Mouse (Mus musculus): Measurements from ENCODE around the gene Tbc1d12. TPM values are rescaled to one million over a fixed set of nuclear protein-coding genes. Genes with fewer than 3 reads are reported as not detected.
A peak's percentile ranks its signal among the peaks of the same experiment; 100 is the strongest.
"Not testable (repeated sequence)": the region's sequence is repeated elsewhere in the genome, so short reads cannot be mapped to it uniquely, and the experiment has no call there.

Gene Tbc1d12
- polyA plus RNA-seq, 1 experiment from 2014 or later: 3.3 TPM

- no peaks in the 10 kb centered on the region for H3K27me3 ChIP-seq (ENCODE audit: insufficient read depth, low read length)
- peak overlapping the region; percentile 92 for H3K27ac ChIP-seq
- no peaks in the 10 kb centered on the region for H3K36me3 ChIP-seq (ENCODE audit: insufficient read depth, low read length)
- DNase-seq (ENCODE audit: low spot score) (peak; percentile 78), ATAC-seq (replicated peaks; ENCODE audit: low FRiP score, low read depth) (peak; percentile 70)
- peak overlapping the region; percentile 78 for H3K4me3 ChIP-seq (replicated peaks; ENCODE audit: low read depth, low read length)
- peak overlapping the region; percentile 83 for H3K9ac ChIP-seq (ENCODE audit: low read depth, low read length)
- WGBS: 0% methylated on average over 54 of the region's 54 CpGs
- peak overlapping the region; percentile 68 for H3K4me2 ChIP-seq (ENCODE audit: low read length)
- no peaks in the 10 kb centered on the region for H3K9me3 ChIP-seq (replicated peaks; ENCODE audit: low read length)
- no peaks in the 10 kb centered on the region; the same call in 1 of the 2 replicates for H3K4me1 ChIP-seq (replicated peaks; ENCODE audit: insufficient read depth, low read length)
- TF ChIP-seq CTCF (IDR thresholded peaks at IDR 0.05; ENCODE audit: low read depth): no peak
Measured at GRCm38 (mm10) chr19:38837171-38837641, 827 bp downstream of the Tbc1d12 start.

- H3K4me2 ChIP-seq (ENCODE audit: low read length): no peak overlapping the region
- no peaks in the 10 kb centered on the region for H3K9me3 ChIP-seq (replicated peaks; ENCODE audit: low read length)
- no peak for DNase-seq (ENCODE audit: low spot score)
- H3K27me3 ChIP-seq (ENCODE audit: insufficient read depth, low read length): no peaks in the 10 kb centered on the region
- no peak for TF ChIP-seq CTCF (IDR thresholded peaks at IDR 0.05; ENCODE audit: low read depth)
- H3K27ac ChIP-seq: no peak overlapping the region
- H3K4me3 ChIP-seq (replicated peaks; ENCODE audit: low read depth, low read length): no peak overlapping the region
- H3K36me3 ChIP-seq (ENCODE audit: insufficient read depth, low read length): no peaks in the 10 kb centered on the region
- no peak for ATAC-seq (replicated peaks; ENCODE audit: low FRiP score, low read depth)
- no peaks in the 10 kb centered on the region for H3K4me1 ChIP-seq (replicated peaks; ENCODE audit: insufficient read depth, low read length)
- no peak overlapping the region for H3K9ac ChIP-seq (ENCODE audit: low read depth, low read length)
- 81% methylated on average over 5 of the region's 5 CpGs for WGBS
Measured at GRCm38 (mm10) chr19:38844817-38845216, 8.4 kb downstream of the Tbc1d12 start.

GRCm38 (mm10) chr19:38846373-38846772 is 10.0 kb downstream of the Tbc1d12 start:
- no peak overlapping the region for H3K9ac ChIP-seq (ENCODE audit: low read depth, low read length)
- peak; percentile 14 for DNase-seq (ENCODE audit: low spot score)
- ATAC-seq (replicated peaks; ENCODE audit: low FRiP score, low read depth): no peak
- no peak for TF ChIP-seq CTCF (IDR thresholded peaks at IDR 0.05; ENCODE audit: low read depth)
- H3K4me2 ChIP-seq (ENCODE audit: low read length): no peak overlapping the region
- H3K4me3 ChIP-seq (replicated peaks; ENCODE audit: low read depth, low read length): no peak overlapping the region
- no peak overlapping the region for H3K27ac ChIP-seq
- no peaks in the 10 kb centered on the region for H3K4me1 ChIP-seq (replicated peaks; ENCODE audit: insufficient read depth, low read length)
- no peaks in the 10 kb centered on the region for H3K36me3 ChIP-seq (ENCODE audit: insufficient read depth, low read length)
- no peaks in the 10 kb centered on the region for H3K9me3 ChIP-seq (replicated peaks; ENCODE audit: low read length)
- H3K27me3 ChIP-seq (ENCODE audit: insufficient read depth, low read length): no peaks in the 10 kb centered on the region
- 64% methylated on average over 2 of the region's 2 CpGs for WGBS

GRCm38 (mm10) chr19:38858224-38858623 is 21.8 kb downstream of the Tbc1d12 start:
- Histone ChIP-seq H3K36me3 (ENCODE audit: insufficient read depth, low read length) (0 out of 2 replicates have a peak, but pooled peaks cover 2% of the 10 kb centered on the region), H3K9me3 (replicated peaks; ENCODE audit: low read length) (no peaks in the 10 kb centered on the region), H3K4me1 (replicated peaks; ENCODE audit: insufficient read depth, low read length) (no peaks in the 10 kb centered on the region), H3K27me3 (ENCODE audit: insufficient read depth, low read length) (no peaks in the 10 kb centered on the region), H3K4me2 (ENCODE audit: low read length) (no peak overlapping the region), H3K9ac (ENCODE audit: low read depth, low read length) (no peak overlapping the region), H3K27ac (no peak overlapping the region), H3K4me3 (replicated peaks; ENCODE audit: low read depth, low read length) (no peak overlapping the region)
- 95% methylated on average over 3 of the region's 3 CpGs for WGBS
- DNase-seq (ENCODE audit: low spot score) (no peak), ATAC-seq (replicated peaks; ENCODE audit: low FRiP score, low read depth) (no peak)
- TF ChIP-seq CTCF (IDR thresholded peaks at IDR 0.05; ENCODE audit: low read depth): 0 out of 2 replicates have a peak, but pooled peaks have one; percentile 4

- Histone ChIP-seq H3K9me3 (replicated peaks; ENCODE audit: low read length) (no peaks in the 10 kb centered on the region), H3K36me3 (ENCODE audit: insufficient read depth, low read length) (0 out of 2 replicates have a peak, but pooled peaks cover 2% of the 10 kb centered on the region), H3K27me3 (ENCODE audit: insufficient read depth, low read length) (no peaks in the 10 kb centered on the region), H3K4me3 (replicated peaks; ENCODE audit: low read depth, low read length) (no peak overlapping the region), H3K9ac (ENCODE audit: low read depth, low read length) (no peak overlapping the region), H3K4me2 (ENCODE audit: low read length) (no peak overlapping the region), H3K4me1 (replicated peaks; ENCODE audit: insufficient read depth, low read length) (no peaks in the 10 kb centered on the region), H3K27ac (no peak overlapping the region)
- 89% methylated on average over 6 of the region's 6 CpGs for WGBS
- no peak for ATAC-seq (replicated peaks; ENCODE audit: low FRiP score, low read depth)
- TF ChIP-seq CTCF (IDR thresholded peaks at IDR 0.05; ENCODE audit: low read depth): no peak
- no peak for DNase-seq (ENCODE audit: low spot score)
Measured at GRCm38 (mm10) chr19:38862523-38862922, 26.1 kb downstream of the Tbc1d12 start.

GRCm38 (mm10) chr19:38874825-38875224 is 38.4 kb downstream of the Tbc1d12 start:
- H3K27me3 ChIP-seq (ENCODE audit: insufficient read depth, low read length); H3K36me3 ChIP-seq (ENCODE audit: insufficient read depth, low read length); H3K4me2 ChIP-seq (ENCODE audit: low read length); H3K9ac ChIP-seq (ENCODE audit: low read depth, low read length); ATAC-seq (replicated peaks; ENCODE audit: low FRiP score, low read depth); H3K4me1 ChIP-seq (replicated peaks; ENCODE audit: insufficient read depth, low read length); H3K9me3 ChIP-seq (replicated peaks; ENCODE audit: low read length); DNase-seq (ENCODE audit: low spot score); H3K27ac ChIP-seq; H3K4me3 ChIP-seq (replicated peaks; ENCODE audit: low read depth, low read length): not testable (repeated sequence)
- 72% methylated on average over 1 of the region's 8 CpGs for WGBS

GRCm38 (mm10) chr19:38880300-38880699 is 43.9 kb downstream of the Tbc1d12 start:
- no peak overlapping the region for H3K9ac ChIP-seq (ENCODE audit: low read depth, low read length)
- TF ChIP-seq CTCF (IDR thresholded peaks at IDR 0.05; ENCODE audit: low read depth): peak; percentile 39
- H3K27me3 ChIP-seq (ENCODE audit: insufficient read depth, low read length): no peaks in the 10 kb centered on the region
- no peaks in the 10 kb centered on the region for H3K9me3 ChIP-seq (replicated peaks; ENCODE audit: low read length)
- H3K4me1 ChIP-seq (replicated peaks; ENCODE audit: insufficient read depth, low read length): no peaks in the 10 kb centered on the region
- ATAC-seq (replicated peaks; ENCODE audit: low FRiP score, low read depth) (no peak), DNase-seq (ENCODE audit: low spot score) (no peak)
- no peak overlapping the region for H3K27ac ChIP-seq
- no peak overlapping the region for H3K4me3 ChIP-seq (replicated peaks; ENCODE audit: low read depth, low read length)
- 0 out of 2 replicates have a peak, but pooled peaks cover 2% of the 10 kb centered on the region for H3K36me3 ChIP-seq (ENCODE audit: insufficient read depth, low read length)
- H3K4me2 ChIP-seq (ENCODE audit: low read length): no peak overlapping the region

All from kidney, postnatal 0 days (tissue).